Mouse (Mus musculus): ENCODE results near the gene Senp7. TPM values are rescaled to one million over a fixed set of nuclear protein-coding genes. Genes with fewer than 3 reads are reported as not detected.
"Not testable (repeated sequence)": the region's sequence is repeated elsewhere in the genome, so short reads cannot be mapped to it uniquely, and the experiment has no call there.

Gene Senp7
- polyA plus RNA-seq (2015; fragmentation: Nextera tagmentation; extraction: Ambion mirVana): 18.2 and 20.9 TPM in 2 replicates

DNA sequence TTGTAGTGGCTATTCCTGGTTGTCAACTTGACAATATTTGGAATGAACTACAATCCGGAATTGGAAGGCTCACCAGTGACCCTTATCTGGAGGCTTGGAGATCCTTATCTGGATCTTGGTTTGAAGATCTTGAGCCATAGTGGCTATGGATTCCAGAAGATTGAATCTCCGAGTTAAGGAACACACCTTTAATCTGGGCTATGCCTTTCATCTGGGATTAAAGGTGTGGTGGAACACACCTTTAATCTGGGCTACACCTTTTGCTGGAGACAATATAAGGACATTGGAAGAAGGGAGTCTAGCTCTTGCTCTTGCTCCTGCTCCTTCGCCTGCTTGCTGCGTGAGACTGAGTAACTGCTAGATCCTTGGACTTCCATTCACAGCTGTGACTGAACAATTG, at the start of gene Senp7:
Senp7 (plus strand) TSS at position 301 of the 400 bp plus-strand sequence.
- not testable (repeated sequence) for ATAC-seq (ENCODE audit: low read depth); H3K4me1 ChIP-seq (replicated peaks); H3K4me2 ChIP-seq; H3K27me3 ChIP-seq; H3K36me3 ChIP-seq; DNase-seq; H3K27ac ChIP-seq; H3K9ac ChIP-seq; H3K9me3 ChIP-seq (replicated peaks); H3K4me3 ChIP-seq (replicated peaks)
- WGBS (ENCODE audit: insufficient replicate concordance): no CpG with 5 or more reads among the region's 4 CpGs

DNA sequence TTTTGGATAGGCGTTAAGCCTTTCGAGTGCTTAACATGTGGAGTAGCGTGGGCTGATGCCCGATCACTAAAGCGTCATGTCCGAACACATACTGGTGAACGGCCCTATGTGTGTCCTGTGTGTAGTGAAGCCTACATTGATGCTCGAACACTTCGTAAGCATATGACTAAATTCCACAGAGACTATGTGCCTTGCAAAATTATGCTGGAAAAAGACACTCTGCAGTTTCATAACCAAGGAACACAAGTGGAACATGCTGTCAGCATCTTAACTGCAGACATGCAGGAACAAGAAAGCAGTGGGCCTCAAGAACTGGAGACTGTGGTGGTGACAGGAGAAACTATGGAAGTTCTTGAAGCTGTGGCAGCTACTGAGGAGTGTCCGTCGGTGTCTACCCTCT, 41.3 kb upstream of the Senp7 start:
- no peak overlapping the region for H3K4me3 ChIP-seq (replicated peaks)
- 87% methylated on average over 11 of the region's 11 CpGs for WGBS (ENCODE audit: insufficient replicate concordance)
- H3K9me3 ChIP-seq (replicated peaks): no peaks in the 10 kb centered on the region
- H3K27me3 ChIP-seq: no peaks in the 10 kb centered on the region
- H3K4me1 ChIP-seq (replicated peaks): no peaks in the 10 kb centered on the region
- H3K27ac ChIP-seq: no peak overlapping the region
- DNase-seq (no peak), ATAC-seq (ENCODE audit: low read depth) (no peak)
- peaks cover 55% of the 10 kb centered on the region for H3K36me3 ChIP-seq
- H3K9ac ChIP-seq: no peak overlapping the region
- no peak overlapping the region for H3K4me2 ChIP-seq

DNA sequence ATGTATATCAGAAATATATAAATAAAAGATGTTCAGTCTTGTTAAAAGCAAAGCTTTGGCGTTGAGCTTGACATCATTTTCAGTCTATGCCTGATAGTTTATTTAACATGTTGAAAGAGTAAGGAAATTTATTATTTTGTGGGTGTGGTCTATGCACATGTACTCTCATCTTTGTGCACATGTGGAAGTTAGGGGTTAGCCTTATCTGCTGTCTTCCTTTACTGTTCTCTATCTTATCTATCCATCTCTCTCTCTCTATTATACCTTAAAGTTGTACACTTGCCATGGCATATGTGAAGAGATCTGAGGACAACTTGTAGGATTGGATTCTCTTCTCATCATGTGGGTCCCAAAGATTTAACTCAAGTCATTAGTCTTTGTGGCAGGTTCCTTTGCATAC, 39.3 kb upstream of the Senp7 start:
- H3K36me3 ChIP-seq: peaks cover 55% of the 10 kb centered on the region
- no peak overlapping the region for H3K9ac ChIP-seq
- H3K4me3 ChIP-seq (replicated peaks): no peak overlapping the region
- H3K27ac ChIP-seq: no peak overlapping the region
- 0 out of 2 replicates have a peak, but pooled peaks cover 4% of the 10 kb centered on the region for H3K9me3 ChIP-seq (replicated peaks)
- H3K27me3 ChIP-seq: no peaks in the 10 kb centered on the region
- ATAC-seq (ENCODE audit: low read depth) (no peak), DNase-seq (no peak)
- H3K4me1 ChIP-seq (replicated peaks): no peaks in the 10 kb centered on the region
- 72% methylated on average over 1 of the region's 1 CpGs for WGBS (ENCODE audit: insufficient replicate concordance)
- H3K4me2 ChIP-seq: no peak overlapping the region

DNA sequence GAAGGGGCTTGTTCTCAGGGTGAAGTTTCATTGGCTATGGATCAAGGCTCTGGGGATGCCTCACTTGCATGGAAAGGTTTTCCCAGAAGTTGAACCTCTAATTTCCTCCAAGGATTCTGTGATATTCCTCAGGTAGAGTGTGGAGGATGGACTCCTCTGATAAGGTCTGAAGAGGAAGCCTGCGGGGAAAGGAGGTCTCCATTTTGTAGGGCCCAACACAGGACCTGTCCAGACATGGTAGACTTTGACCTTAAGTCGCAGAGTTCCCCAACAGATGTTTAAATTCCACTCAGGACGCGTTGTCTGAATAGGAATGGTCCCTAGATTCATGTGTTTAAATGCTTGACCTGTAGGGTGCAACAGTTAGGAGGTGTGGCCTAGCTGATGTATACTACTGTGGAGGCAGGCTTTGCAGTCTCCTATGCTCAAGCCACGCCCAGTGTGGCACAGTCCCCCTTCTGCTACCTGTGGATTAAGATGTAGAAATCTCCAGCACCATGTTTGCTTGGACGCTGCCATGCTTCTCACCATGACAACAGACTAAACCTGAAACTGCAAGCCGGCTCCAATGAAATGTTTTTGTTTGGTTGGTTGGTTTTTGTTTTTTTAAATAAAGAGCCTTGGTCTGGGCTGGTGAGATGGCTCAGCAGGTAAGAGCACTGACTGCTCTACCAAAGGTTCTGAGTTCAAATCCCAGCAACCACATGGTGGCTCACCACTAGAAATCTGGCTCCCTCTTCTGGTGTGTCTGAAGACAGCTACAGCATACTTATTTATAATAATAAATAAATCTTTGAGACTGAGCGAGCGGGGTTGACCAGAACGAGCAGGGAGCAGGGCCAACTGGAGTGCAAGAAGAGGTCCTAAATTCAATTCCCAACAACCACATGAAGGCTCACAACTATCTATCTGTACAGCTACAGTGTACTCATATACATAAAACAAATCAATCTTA, 35.1 kb upstream of the Senp7 start:
- no peaks in the 10 kb centered on the region for H3K27me3 ChIP-seq
- WGBS (ENCODE audit: insufficient replicate concordance): 88% methylated on average over 10 of the region's 10 CpGs
- no peaks in the 10 kb centered on the region for H3K4me1 ChIP-seq (replicated peaks)
- H3K36me3 ChIP-seq: peaks cover 48% of the 10 kb centered on the region
- no peak for DNase-seq
- no peak; the same call in 1 of the 2 replicates for ATAC-seq (ENCODE audit: low read depth)
- H3K9me3 ChIP-seq (replicated peaks): 0 out of 2 replicates have a peak, but pooled peaks cover 4% of the 10 kb centered on the region
- H3K9ac ChIP-seq: no peak overlapping the region
- no peak overlapping the region for H3K4me3 ChIP-seq (replicated peaks)
- H3K27ac ChIP-seq: no peak overlapping the region
- H3K4me2 ChIP-seq: no peak overlapping the region

DNA sequence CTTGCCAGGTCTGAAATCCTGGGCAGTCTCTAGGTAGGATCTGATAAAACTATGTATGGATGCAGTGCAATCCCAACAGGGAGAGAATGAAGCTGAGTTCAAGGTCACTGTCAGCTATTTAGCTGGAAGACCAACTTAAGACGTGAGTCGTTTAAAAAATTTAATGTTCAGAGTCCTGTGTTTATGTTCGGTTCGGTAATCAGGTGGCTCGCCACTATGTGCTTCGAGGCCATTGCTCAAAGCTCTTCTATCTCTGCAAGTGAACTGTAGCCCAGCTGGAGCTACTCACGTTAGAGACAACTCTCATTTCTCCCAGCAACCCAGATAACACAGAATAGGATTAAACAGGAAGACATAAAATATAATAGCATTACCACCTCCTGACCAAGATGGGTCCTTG, 34.1 kb upstream of the Senp7 start:
- 0 out of 2 replicates have a peak, but pooled peaks cover 4% of the 10 kb centered on the region for H3K9me3 ChIP-seq (replicated peaks)
- no peak for DNase-seq
- H3K27me3 ChIP-seq: no peaks in the 10 kb centered on the region
- H3K4me1 ChIP-seq (replicated peaks): no peaks in the 10 kb centered on the region
- no peak for ATAC-seq (ENCODE audit: low read depth)
- no peak overlapping the region for H3K4me2 ChIP-seq
- no peak overlapping the region for H3K9ac ChIP-seq
- no peak overlapping the region for H3K27ac ChIP-seq
- peaks cover 57% of the 10 kb centered on the region for H3K36me3 ChIP-seq
- H3K4me3 ChIP-seq (replicated peaks): no peak overlapping the region
- 77% methylated on average over 7 of the region's 7 CpGs for WGBS (ENCODE audit: insufficient replicate concordance)

- ATAC-seq (ENCODE audit: low read depth): no peak
- no peak for DNase-seq
- H3K4me3 ChIP-seq (replicated peaks): no peak overlapping the region
- H3K36me3 ChIP-seq: peaks cover 66% of the 10 kb centered on the region
- H3K9ac ChIP-seq: no peak overlapping the region
- no peak overlapping the region for H3K27ac ChIP-seq
- H3K4me1 ChIP-seq (replicated peaks): no peaks in the 10 kb centered on the region
- 94% methylated on average over 7 of the region's 7 CpGs for WGBS (ENCODE audit: insufficient replicate concordance)
- no peaks in the 10 kb centered on the region for H3K27me3 ChIP-seq
- no peaks in the 10 kb centered on the region for H3K9me3 ChIP-seq (replicated peaks)
- H3K4me2 ChIP-seq: no peak overlapping the region
Measured at GRCm38 (mm10) chr16:56019660-56020059, 28.5 kb upstream of the Senp7 start.

GRCm38 (mm10) chr16:56027854-56028629, 20.1 kb upstream of the Senp7 start:
- Histone ChIP-seq H3K4me1 (replicated peaks) (peaks cover 48% of the 10 kb centered on the region), H3K9ac (peak overlapping the region; percentile 94), H3K27me3 (no peaks in the 10 kb centered on the region), H3K9me3 (replicated peaks) (no peaks in the 10 kb centered on the region), H3K27ac (peak overlapping the region; percentile 92), H3K4me2 (peak overlapping the region; percentile 84), H3K36me3 (peaks cover 35% of the 10 kb centered on the region), H3K4me3 (replicated peaks) (peak overlapping the region; percentile 82)
- ATAC-seq (ENCODE audit: low read depth) (no peak), DNase-seq (no peak)
- 29% methylated on average over 12 of the region's 12 CpGs for WGBS (ENCODE audit: insufficient replicate concordance)

DNA sequence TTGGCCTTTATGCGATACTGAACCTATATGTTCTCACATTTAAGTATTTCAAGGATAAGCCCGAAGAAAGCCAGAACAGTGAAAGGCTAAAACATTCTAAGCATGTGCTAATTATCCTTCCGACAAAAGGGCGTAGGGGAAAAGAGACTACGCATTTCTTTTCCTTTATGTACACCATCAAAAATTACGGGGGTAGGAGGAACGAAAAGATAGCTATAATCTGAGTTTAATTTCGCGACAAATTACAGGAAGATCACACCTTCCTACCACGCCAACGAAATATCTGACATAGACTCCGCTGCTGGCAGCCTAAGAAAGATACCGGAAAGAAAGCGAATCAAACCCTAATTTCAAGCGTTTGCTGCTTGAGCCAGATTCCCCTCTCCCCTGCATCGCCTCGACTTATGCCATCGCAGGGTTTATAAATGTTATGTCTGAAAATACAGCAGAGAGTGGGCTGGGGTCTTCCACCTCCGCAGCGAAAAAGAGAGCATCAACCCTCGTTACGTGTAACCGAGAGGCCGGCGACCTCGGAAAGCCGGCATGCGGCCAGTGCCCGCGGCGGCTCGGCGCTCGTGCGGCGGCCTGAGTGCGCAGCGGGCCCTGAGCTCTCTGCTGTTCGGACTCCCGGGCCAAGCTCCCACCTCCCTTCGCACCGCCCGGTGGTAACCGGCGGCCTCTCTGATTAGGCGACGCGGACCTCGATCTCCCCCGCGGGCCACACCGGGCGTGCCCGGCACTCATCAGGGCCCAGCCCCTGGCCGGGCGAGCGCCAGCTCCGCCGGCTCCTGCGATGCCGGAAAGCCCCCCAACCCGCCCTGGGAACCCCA, 19.2 kb upstream of the Senp7 start:
- H3K4me1 ChIP-seq (replicated peaks): peaks cover 48% of the 10 kb centered on the region
- ATAC-seq (ENCODE audit: low read depth): peak; percentile 93
- H3K9ac ChIP-seq: peak overlapping the region; percentile 94
- H3K27me3 ChIP-seq: no peaks in the 10 kb centered on the region
- peak overlapping the region; percentile 82 for H3K4me3 ChIP-seq (replicated peaks)
- peak overlapping the region; percentile 92 for H3K27ac ChIP-seq
- peak overlapping the region; percentile 84 for H3K4me2 ChIP-seq
- no peaks in the 10 kb centered on the region for H3K9me3 ChIP-seq (replicated peaks)
- H3K36me3 ChIP-seq: peaks cover 41% of the 10 kb centered on the region
- under 1% methylated on average over 60 of the region's 62 CpGs for WGBS (ENCODE audit: insufficient replicate concordance)
- no peak for DNase-seq

GRCm38 (mm10) chr16:56029661-56030082, 18.5 kb upstream of the Senp7 start, which contains the start of gene Pcnp:
Gene Pcnp (minus strand): TSS chr16:56029739.
- Histone ChIP-seq H3K4me2 (peak within 1 kb of the TSS; percentile 84), H3K27ac (peak within 1 kb of the TSS; percentile 92), H3K27me3 (no peaks in the 10 kb centered on the region), H3K36me3 (peaks cover 42% of the 10 kb centered on the region), H3K4me1 (replicated peaks) (peaks cover 49% of the 10 kb centered on the region), H3K9me3 (replicated peaks) (no peaks in the 10 kb centered on the region), H3K9ac (peak within 1 kb of the TSS; percentile 94), H3K4me3 (replicated peaks) (peak within 1 kb of the TSS; percentile 82)
- under 1% methylated on average over 39 of the region's 39 CpGs for WGBS (ENCODE audit: insufficient replicate concordance)
- peak; percentile 97 for ATAC-seq (ENCODE audit: low read depth)
- peak; percentile 96 for DNase-seq

DNA sequence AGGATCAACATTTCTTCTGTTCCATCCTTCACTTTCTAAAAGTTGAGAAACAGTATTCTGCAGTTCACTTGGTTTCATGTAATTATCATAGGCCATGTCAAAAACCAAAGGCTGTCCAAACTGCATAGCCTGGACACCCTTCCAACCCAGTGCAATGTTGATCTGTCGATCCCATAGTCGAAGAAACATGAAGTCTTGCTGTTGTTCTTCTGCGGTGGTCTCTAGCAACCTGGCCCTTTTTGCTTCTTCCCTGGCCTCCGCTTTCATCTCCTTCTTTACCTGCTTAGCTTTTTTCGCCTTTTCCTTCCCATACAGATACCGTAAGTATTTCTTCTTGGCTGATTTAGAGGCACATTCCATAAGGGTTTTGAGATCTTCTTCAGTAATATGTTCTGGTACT, 13.6 kb upstream of the Senp7 start:
- WGBS (ENCODE audit: insufficient replicate concordance): 84% methylated on average over 6 of the region's 6 CpGs
- Histone ChIP-seq H3K27me3 (no peaks in the 10 kb centered on the region), H3K9me3 (replicated peaks) (no peaks in the 10 kb centered on the region), H3K27ac (no peak overlapping the region), H3K4me3 (replicated peaks) (no peak overlapping the region), H3K9ac (no peak overlapping the region), H3K4me1 (replicated peaks) (peaks cover 46% of the 10 kb centered on the region), H3K4me2 (no peak overlapping the region), H3K36me3 (peaks cover 35% of the 10 kb centered on the region)
- ATAC-seq (ENCODE audit: low read depth) (no peak), DNase-seq (no peak)

Data from liver, embryonic 13.5 days (tissue).